Comparison of ENCODE assay signal across 9 mouse cellular contexts in genomic region chr2:121588309-121588694, GRCm38 (mm10).
DNase-seq lines count a peak whose midpoint lies in the region; ATAC-seq and TF ChIP-seq lines count a peak whose summit lies in the region.
"Had no signal": no experiment of that assay in that cellular context is flagged by ENCODE, and none has a peak within 500 bp of the region (broad histone marks: within the 10 kb centered on the region; RNA-seq: fewer than 3 reads in every experiment).

No protein-coding gene starts in this region.

- H3K27ac ChIP-seq in heart, embryonic 12.5 days (ENCODE audit: poor library complexity, severe bottlenecking): no peak overlapping the region
- H3K27ac ChIP-seq: macrophage had no signal

- no peak overlapping the region for H3K4me3 ChIP-seq in heart, embryonic 12.5 days
- H3K4me3 ChIP-seq in myocyte: no peak overlapping the region

- no peak for TF ChIP-seq POLR2A in myocyte (IDR thresholded peaks at IDR 0.05; ENCODE audit: insufficient read length, low read depth)

- no peak overlapping the region; the same call in 1 of the 2 replicates for H3K9ac ChIP-seq in heart, embryonic 12.5 days

- no peaks in the 10 kb centered on the region for H3K9me3 ChIP-seq in heart, embryonic 12.5 days (replicated peaks)

- no peaks in the 10 kb centered on the region for H3K36me3 ChIP-seq in heart, embryonic 12.5 days
- no peaks in the 10 kb centered on the region for H3K36me3 ChIP-seq in myocyte (ENCODE audit: control insufficient read depth, insufficient read depth)

- peak overlapping the region; percentile 15 for H3K4me2 ChIP-seq in heart, embryonic 12.5 days
- H3K4me2 ChIP-seq in myocyte (ENCODE audit: low read depth): peak overlapping the region; percentile 61

- no peaks in the 10 kb centered on the region for H3K27me3 ChIP-seq in heart, embryonic 12.5 days (replicated peaks)
- no peaks in the 10 kb centered on the region for H3K27me3 ChIP-seq in myocyte (ENCODE audit: control insufficient read depth, insufficient read depth, insufficient read length)

- DNase-seq in cerebellum, adult 11-12 months: peak; percentile 36
- DNase-seq in cerebellum, adult 9-10 months: no peak
- DNase-seq in kidney, postnatal 4 days: peak; percentile 27 to 41
- DNase-seq in left cerebral cortex, adult 11 months (ENCODE audit: low spot score): no peak
- DNase-seq in adrenal gland, postnatal 10 days: no peak

- no peaks in the 10 kb centered on the region for H3K79me2 ChIP-seq in myocyte (ENCODE audit: control insufficient read depth, insufficient read depth)

- H3K4me1 ChIP-seq in heart, embryonic 12.5 days (replicated peaks): peaks cover 33% of the 10 kb centered on the region

- 29% methylated on average over 4 of the region's 4 CpGs for WGBS in heart, embryonic 12.5 days

- ATAC-seq in common myeloid progenitor, adult 5-6 weeks (replicated peaks; ENCODE audit: low read depth, poor library complexity, severe bottlenecking): peak; percentile 10; the same call in 1 of the 2 replicates
- peak; percentile 46 for ATAC-seq in heart, embryonic 12.5 days (ENCODE audit: insufficient number of reproducible peaks, low FRiP score)

- H3ac ChIP-seq in myocyte (ENCODE audit: control insufficient read depth, insufficient read length): no peak overlapping the region

TF ChIP-seq in myocyte, 11 proteins besides CTCF, POLR2A, EP300 and RAD21:
- TF ChIP-seq MYOG (IDR thresholded peaks at IDR 0.05; ENCODE audit: control insufficient read depth in 1 of 3, insufficient read depth in 1 of 3, insufficient read length in 2 of 3, low read depth in 2 of 3): no peak
- peak in 1 of 3 experiments; percentile 5 for TF ChIP-seq MYOD1 (IDR thresholded peaks at IDR 0.05; ENCODE audit: control insufficient read depth in 1 of 3, insufficient read length in 2 of 3, low read depth in 2 of 3)
- no peak for TF ChIP-seq CEBPB (IDR thresholded peaks at IDR 0.05; ENCODE audit: insufficient read depth, poor library complexity, severe bottlenecking)

Comparison
In these comparisons a context has a peak if more than half of its experiments do, and no peak if none do; other contexts are left out.
1. DNase-seq: peak in cerebellum, adult 11-12 months (single experiment) and kidney, postnatal 4 days (2 of 2); none in cerebellum, adult 9-10 months (single experiment), left cerebral cortex, adult 11 months (single experiment) and adrenal gland, postnatal 10 days (single experiment).